Mouse (Mus musculus) G1E (cell line): ENCODE data around the gene Ralgps1.

Experiments
- CTCF ChIP-seq: IDR thresholded peaks from 2 replicates; pipeline ENCODE4 v1.5.1; 2012; ENCODE audit warnings: low read depth, low read length, inconsistent platforms, mixed read lengths
- GATA1 ChIP-seq: IDR thresholded peaks from 2 replicates; pipeline ENCODE4 v1.6.1; 2012; ENCODE audit warnings: borderline replicate concordance, low read length, inconsistent platforms, mixed read lengths
- TAL1 ChIP-seq: conservative IDR thresholded peaks from 2 replicates; pipeline ENCODE4 v1.6.1; 2012; ENCODE audit warnings: low read depth, low read length, inconsistent platforms, mixed read lengths

- TF ChIP-seq CTCF = no peak
- no peak for TF ChIP-seq TAL1
- TF ChIP-seq GATA1 = no peak
Observed at GRCm38 (mm10) chr2:33219637-33220036, 151.6 kb downstream of the Ralgps1 start.
